Mouse (Mus musculus) CH12.LX (cell line): Measurements from ENCODE around the gene Prkn.

Experiments used
- CTCF ChIP-seq, 2 experiments: IDR thresholded peaks in 1 of 2; conservative IDR thresholded peaks in 1 of 2; 2 replicates each; pipeline ENCODE4 v1.5.1; 2011 to 2012; ENCODE audit warnings: low read depth in 2 of 2, low read length in 2 of 2, improper control_type of control experiment in 1 of 2, inconsistent platforms in 1 of 2, mild to moderate bottlenecking in 1 of 2, moderate library complexity in 1 of 2
- EP300 ChIP-seq: IDR thresholded peaks from 2 replicates; pipeline ENCODE4 v1.6.1; 2011; ENCODE audit warnings: low read length, improper control_type of control experiment
- JUND ChIP-seq: conservative IDR thresholded peaks from 2 replicates; pipeline ENCODE4 v1.6.1; 2011; ENCODE audit warnings: low read depth, low read length, improper control_type of control experiment
- POLR2A ChIP-seq: IDR thresholded peaks from 2 replicates; pipeline ENCODE4 v1.6.1; 2011; ENCODE audit warnings: low read depth, mild to moderate bottlenecking, improper control_type of control experiment, low read length
- USF1 ChIP-seq: IDR thresholded peaks from 2 replicates; pipeline ENCODE4 v1.6.1; 2014; ENCODE audit warnings: low read depth, mild to moderate bottlenecking, inconsistent platforms, low read length, improper control_type of control experiment

DNA sequence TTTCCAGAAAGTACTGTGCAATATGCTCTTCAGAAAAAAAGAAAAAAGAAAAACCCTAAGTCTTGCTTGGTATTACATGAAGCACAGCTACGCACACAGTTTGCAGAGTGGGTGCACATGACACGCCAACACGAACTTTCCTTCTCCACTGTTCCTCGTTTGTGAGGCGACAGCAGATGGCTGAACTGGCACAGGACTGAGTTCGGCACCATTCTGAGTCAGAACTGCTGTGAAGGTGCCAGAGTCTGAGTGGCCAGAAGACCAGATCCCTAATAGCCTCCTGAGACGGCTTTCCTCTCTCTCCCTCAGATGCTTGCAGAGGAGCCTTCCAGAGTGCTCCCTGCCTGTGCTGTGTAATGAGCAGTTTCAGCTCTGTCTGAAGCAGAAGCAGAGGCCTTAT lies 317.4 kb downstream of the Prkn start:
- TF ChIP-seq EP300 = no peak
- TF ChIP-seq POLR2A = no peak
- TF ChIP-seq CTCF (conservative IDR thresholded peaks at IDR 0.05 in 1 of 2, IDR thresholded peaks at IDR 0.05 in 1 of 2; ENCODE audit: low read depth in 2 of 2, low read length in 2 of 2) = no peak
- TF ChIP-seq JUND = no peak
- TF ChIP-seq USF1 = no peak
